Mouse (Mus musculus) liver, embryonic 14.5 days (tissue): ENCODE measurements around the gene Gm49673.

ENCODE experiments used
- CTCF ChIP-seq: IDR thresholded peaks from 2 replicates; pipeline ENCODE4 v1.5.1; 2016; ENCODE audit warnings: antibody characterized with exemption, low read depth, control low read depth
- EP300 ChIP-seq: IDR thresholded peaks from 2 replicates; pipeline ENCODE4 v1.6.1; 2016; ENCODE audit warnings: antibody characterized with exemption, low read depth

DNA sequence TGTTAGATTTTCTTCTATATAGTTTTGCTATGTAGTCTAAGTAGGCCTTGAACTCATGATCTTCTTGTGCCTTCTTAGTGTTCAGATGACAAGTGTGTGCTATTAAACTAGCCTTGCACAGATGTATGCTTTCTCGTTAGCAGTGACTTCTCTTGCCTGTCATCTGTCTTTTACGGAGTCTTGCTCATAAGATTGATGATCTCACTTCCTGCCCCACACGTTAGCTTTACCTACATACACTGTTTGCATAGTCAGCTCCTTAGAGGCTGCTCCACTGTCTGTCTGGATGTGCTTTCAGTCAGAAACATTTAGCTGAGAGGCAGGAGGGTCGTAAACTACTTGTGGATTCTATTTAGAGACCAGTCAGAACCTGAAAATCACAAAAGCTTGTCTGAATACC lies 23.5 kb upstream of the Gm49673 start:
- TF ChIP-seq CTCF: no peak
- TF ChIP-seq EP300: no peak
